Mouse (Mus musculus): ENCODE measurements around the gene Col23a1. TPM values are rescaled to one million over a fixed set of nuclear protein-coding genes. Genes with fewer than 3 reads are reported as not detected.
A peak's percentile ranks its signal among the peaks of the same experiment; 100 is the strongest.

The Col23a1 gene
- total RNA-seq, 2 experiments from 2014 or later: 1.0 to 1.6 TPM

GRCm38 (mm10) chr11:51577587-51577986, 287.9 kb downstream of the Col23a1 start:
- DNase-seq (ENCODE audit: low spot score): no peak
- intact Hi-C loops (cut with DNase I): no loop called here

DNA sequence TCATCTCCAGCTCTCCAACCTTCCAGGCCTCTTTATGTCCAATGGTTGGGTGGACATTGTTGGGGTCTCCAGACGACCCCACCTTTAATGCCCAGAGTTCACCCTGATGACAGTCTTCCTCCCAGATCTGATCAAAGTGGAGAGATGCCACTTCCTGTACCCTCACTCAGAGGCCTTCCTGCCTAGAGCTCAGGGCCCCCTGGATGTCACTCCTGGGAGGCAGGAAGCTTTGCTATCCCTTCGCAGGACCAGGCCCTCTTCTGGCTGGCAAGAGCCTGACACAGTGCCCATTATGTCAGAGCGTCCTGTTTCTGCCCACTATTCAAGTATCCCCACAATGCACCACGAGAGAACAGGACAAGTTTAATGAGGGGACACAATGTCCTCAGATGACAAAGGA, 289.3 kb downstream of the Col23a1 start:
- DNase-seq (ENCODE audit: low spot score): no peak
- intact Hi-C loops (cut with DNase I): no loop called here

DNA sequence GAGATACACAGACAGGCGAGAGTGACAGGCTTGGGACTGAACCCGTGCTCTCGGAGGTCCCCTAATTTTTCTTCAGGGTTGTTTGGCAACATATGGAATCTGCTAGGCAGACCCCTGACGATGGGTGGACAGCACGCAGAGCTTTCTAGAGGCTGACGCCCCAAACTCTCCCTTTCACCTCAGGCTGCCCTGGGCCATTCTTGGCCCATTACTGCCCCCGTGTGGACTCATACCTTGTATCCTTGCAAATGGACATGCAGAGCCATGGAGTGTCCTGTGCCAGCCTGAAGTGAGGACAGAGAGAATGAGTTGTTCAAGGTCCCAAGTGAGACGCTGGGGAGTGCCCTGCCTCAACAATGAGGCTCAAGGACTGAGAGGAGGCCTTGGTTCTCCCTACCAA, 293.0 kb downstream of the Col23a1 start:
- no peak for DNase-seq (ENCODE audit: low spot score)
- intact Hi-C loops (cut with DNase I): loop anchor here (5.0 kb wide), 1 partner anchor 45 kb away; no protein-coding TSS in a partner anchor

DNA sequence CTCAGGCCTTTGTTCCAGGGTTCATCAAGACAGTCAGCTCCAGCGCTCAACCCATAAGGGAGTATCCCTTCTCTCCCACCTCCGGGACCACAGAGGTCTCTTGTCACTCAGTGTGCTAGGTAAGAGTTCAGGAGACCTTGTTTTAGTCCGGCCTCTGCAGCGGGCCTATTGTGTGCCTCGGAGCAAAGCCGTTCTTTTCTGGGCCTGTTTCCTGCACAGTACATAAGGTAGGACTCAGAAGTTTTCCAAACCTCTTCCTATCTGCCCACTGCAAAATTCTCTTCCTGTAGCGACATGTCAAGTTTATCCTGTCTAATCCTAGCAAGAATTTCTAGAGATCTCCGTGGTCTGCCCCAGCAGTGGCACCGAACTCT, 294.3 kb downstream of the Col23a1 start:
- intact Hi-C loops (cut with DNase I): loop anchor here (5.0 kb wide), 1 partner anchor 47 kb away; no protein-coding TSS in a partner anchor
- no peak for DNase-seq (ENCODE audit: low spot score)

GRCm38 (mm10) chr11:51584431-51585248, 294.9 kb downstream of the Col23a1 start, which contains the start of gene Phykpl:
Phykpl (plus strand) TSS chr11:51584757.
- peak; percentile 97 for DNase-seq (ENCODE audit: low spot score)
- intact Hi-C loops (cut with DNase I): loop anchor here (5.0 kb wide), 1 partner anchor 47 kb away; no protein-coding TSS in a partner anchor

GRCm38 (mm10) chr11:51585608-51586252, 296.0 kb downstream of the Col23a1 start:
- no peak for DNase-seq (ENCODE audit: low spot score)
- intact Hi-C loops (cut with DNase I): no loop called here

GRCm38 (mm10) chr11:51586411-51586810, 296.7 kb downstream of the Col23a1 start:
- intact Hi-C loops (cut with DNase I): no loop called here

DNA sequence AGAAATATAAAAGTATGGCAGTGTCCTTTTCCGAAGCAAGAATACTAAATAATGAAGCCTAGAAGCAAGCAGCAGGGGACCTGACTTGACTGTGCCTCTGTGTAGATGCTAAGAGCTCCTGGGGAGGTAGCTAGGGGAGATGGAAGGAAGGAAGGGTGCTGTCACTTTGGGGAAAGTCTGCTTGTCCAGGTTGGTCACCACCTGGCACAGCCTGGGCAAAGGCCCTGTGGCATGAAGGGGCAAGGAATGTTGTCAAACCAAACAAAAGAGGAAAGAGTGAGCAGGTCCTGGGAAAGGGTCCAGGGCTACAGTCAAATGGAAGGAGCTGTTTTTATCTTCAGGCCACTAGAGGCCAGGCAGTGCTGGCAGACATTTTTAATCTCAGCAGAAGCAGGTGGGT, 297.3 kb downstream of the Col23a1 start:
- no peak for DNase-seq (ENCODE audit: low spot score)
- intact Hi-C loops (cut with DNase I): no loop called here

More at GRCm38 (mm10) chr11:51586411-51586810, 296.7 kb downstream of the Col23a1 start:
- DNase-seq (ENCODE audit: low spot score): no peak

DNA sequence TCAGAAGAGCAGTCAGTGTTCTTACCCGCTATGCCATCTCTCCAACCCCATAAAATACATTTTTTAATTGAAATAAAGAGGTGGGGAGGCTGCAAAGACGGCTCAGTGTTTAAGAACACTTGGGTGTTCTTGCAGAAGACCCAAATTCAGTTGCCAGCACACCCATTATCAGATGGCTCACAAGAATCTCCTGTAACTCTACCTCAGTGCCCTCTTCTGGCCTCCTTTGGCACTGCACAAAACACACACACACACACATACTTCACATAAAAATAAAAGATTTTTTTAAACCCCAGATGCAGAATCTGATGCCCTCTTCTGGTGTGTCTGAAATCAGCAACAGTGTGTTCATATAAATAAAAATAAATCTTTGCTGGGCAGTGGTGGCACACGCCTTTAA, 299.1 kb downstream of the Col23a1 start:
- intact Hi-C loops (cut with DNase I): no loop called here
- no peak for DNase-seq (ENCODE audit: low spot score)

- intact Hi-C loops (cut with DNase I): loop anchor here (10.0 kb wide), 1 partner anchor 515 kb away; no protein-coding TSS in a partner anchor
- DNase-seq (ENCODE audit: low spot score): no peak
Observed at GRCm38 (mm10) chr11:51590002-51590401, 300.3 kb downstream of the Col23a1 start.

DNA sequence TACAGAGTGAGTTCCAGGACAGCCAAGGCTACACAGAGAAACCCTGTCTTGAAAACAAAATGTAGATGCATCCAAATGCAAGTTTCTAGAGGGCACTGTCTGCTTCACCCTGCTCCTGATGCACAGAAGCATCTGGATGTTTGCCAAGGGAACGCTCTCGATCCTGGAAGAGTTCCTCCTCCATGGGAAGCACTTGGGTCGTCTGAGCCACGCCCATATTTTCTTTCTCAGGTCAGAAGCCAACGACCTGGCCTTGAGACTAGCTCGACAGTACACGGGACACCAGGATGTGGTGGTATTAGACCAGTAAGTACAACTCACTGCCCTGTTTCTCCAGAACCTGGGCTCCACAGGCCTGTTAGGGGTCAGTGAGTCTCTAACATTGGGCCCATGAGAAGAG, 301.4 kb downstream of the Col23a1 start:
- intact Hi-C loops (cut with DNase I): loop anchor here (10.0 kb wide), 1 partner anchor 514 kb away; no protein-coding TSS in a partner anchor

DNA sequence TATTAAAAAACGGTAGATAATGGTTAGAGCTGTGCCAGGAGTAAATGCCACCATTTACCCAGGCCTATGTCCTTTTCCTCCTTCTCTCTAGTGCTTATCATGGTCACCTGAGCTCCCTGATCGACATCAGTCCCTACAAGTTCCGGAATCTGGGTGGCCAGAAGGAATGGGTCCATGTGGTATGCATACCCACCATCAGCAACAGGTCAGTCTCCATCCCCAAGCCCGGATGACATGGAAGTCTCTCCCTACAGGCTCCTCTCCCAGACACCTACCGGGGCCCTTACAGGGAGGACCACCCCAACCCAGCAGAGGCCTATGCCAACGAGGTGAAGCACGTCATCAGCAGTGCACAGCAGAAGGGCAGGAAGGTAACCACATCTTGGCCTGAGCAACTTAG, 302.2 kb downstream of the Col23a1 start:
- intact Hi-C loops (cut with DNase I): loop anchor here (10.0 kb wide), 1 partner anchor 513 kb away; no protein-coding TSS in a partner anchor
- no peak for DNase-seq (ENCODE audit: low spot score)

More for the DNA sequence above, 301.4 kb downstream of the Col23a1 start:
- DNase-seq (ENCODE audit: low spot score): no peak

DNA sequence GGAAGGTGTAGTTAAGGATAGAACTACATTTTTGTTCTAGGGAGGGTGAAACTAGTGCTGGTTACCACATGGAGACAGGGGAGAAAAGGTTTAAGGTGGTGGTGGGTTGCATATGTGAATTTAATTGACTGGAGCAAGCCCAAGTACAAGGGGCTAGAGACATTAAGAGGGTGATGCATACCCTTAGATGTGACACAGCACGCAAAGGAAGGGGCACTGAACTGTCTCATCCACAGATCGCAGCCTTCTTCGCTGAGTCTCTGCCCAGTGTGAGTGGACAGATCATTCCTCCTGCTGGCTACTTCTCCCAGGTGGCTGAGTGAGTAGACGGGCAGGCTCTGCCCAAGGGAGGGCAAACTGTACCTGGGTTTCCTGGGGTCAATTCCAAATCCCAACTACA, 303.6 kb downstream of the Col23a1 start:
- intact Hi-C loops (cut with DNase I): loop anchor here (10.0 kb wide), 1 partner anchor 511 kb away; no protein-coding TSS in a partner anchor
- DNase-seq (ENCODE audit: low spot score): no peak

GRCm38 (mm10) chr11:51593849-51594248, 304.1 kb downstream of the Col23a1 start:
- intact Hi-C loops (cut with DNase I): loop anchor here (10.0 kb wide), 1 partner anchor 511 kb away; no protein-coding TSS in a partner anchor
- no peak for DNase-seq (ENCODE audit: low spot score)

DNA sequence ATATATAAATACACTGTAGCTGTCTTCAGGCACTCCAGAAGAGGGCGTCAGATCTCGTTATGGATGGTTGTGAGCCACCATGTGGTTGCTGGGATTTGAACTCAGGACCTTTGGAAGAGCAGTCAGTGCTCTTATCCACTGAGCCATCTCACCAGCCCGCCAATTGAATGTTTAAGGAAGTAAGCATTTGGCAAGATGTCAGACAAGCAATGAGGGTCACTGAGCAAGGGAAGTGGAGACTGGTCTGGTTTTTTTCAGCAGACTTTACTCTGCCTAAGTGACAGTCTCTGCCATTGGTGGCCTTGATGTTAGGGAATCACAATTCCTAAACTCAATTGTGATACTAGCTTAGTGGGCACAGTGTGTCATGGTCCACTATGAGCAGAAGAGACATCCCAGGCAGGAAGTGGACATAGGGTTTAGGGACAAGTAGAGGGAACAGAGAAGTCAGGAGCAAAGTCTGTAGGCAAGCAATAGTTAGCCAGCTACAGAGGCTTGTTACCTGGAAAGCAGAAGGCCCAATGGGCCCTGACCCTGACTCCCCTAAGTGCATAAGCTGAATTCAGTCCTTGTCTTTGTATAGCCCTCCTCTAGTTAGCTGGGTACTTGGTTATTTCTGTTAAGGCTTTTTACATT, 305.1 kb downstream of the Col23a1 start:
- intact Hi-C loops (cut with DNase I): loop anchor here (10.0 kb wide), 1 partner anchor 510 kb away; no protein-coding TSS in a partner anchor
- DNase-seq (ENCODE audit: low spot score): no peak

- intact Hi-C loops (cut with DNase I): loop anchor here (10.0 kb wide), 1 partner anchor 509 kb away; no protein-coding TSS in a partner anchor
- no peak for DNase-seq (ENCODE audit: low spot score)
Observed at GRCm38 (mm10) chr11:51595459-51596083, 305.9 kb downstream of the Col23a1 start.

DNA sequence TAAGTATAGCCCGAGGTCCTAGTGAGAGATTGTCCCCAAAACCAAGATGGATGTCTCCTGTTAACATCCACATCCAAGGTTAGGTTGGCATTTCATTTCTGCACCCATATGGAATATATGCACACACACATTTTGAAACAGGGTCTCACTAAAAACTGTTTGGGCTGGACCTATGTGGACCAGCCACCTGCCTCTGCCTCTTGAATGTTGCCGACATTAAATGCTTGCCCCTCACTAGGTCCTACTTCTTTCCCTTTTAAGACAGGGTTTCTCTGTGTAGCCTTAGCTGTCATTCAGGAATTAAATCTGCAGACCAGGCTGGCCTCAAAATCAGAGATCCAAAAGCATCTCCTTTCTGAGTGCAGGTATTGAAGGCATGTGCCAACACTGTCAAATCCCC, 307.8 kb downstream of the Col23a1 start:
- intact Hi-C loops (cut with DNase I): loop anchor here (10.0 kb wide), 1 partner anchor 507 kb away; no protein-coding TSS in a partner anchor
- DNase-seq (ENCODE audit: low spot score): no peak

- DNase-seq (ENCODE audit: low spot score): no peak
- intact Hi-C loops (cut with DNase I): no loop called here
Observed at GRCm38 (mm10) chr11:51602253-51602652, 312.5 kb downstream of the Col23a1 start.

DNA sequence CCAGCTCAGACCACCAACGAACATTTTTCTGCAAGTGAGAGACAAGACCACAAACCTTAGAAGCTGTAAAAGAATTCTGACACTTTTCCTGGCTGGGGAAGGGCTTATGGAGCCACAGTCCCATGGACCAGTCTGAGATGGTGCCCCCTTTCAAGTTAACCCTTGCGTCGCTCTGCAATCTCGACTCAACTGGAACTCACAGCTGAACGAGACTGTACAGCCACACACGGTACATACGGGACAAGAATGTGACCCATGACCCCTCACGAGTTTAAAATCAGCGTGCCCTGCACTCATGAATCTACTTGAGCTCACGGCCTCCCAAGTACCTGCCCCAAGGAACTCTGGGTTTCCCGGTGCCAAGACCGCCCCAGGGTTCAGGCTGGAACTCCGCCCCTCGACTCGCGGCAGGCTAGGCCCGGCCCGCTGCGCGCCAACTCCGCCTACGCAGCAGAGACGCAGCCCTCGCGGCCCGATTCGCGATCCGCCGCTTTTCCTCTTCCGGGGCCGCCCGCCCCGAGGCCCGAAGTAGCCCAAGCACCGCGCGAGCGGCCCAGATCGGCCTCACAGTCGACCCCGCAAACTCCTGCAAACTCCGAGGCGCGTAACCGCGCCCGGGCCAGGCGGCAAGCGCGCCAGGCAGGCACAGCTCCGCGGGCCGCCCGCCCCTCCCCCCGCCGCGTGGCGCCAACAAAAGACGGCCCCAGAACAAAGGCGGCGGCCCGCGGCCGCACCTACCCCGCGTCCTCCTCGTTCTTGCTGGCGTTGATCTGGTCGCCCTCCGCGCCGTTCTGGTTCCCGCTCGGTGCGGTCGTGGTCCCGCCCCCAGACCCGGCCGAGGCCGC, 316.1 kb downstream of the Col23a1 start:
- intact Hi-C loops (cut with DNase I): no loop called here
- peak; percentile 83 for DNase-seq (ENCODE audit: low spot score)
